Mouse (Mus musculus): ENCODE measurements around the gene Tspyl4. TPM values are rescaled to one million over a fixed set of nuclear protein-coding genes. Genes with fewer than 3 reads are reported as not detected.

The Tspyl4 gene
- total RNA-seq, 4 experiments from 2014 or later: 20.5 to 34.6 (median 26.4) TPM

DNA sequence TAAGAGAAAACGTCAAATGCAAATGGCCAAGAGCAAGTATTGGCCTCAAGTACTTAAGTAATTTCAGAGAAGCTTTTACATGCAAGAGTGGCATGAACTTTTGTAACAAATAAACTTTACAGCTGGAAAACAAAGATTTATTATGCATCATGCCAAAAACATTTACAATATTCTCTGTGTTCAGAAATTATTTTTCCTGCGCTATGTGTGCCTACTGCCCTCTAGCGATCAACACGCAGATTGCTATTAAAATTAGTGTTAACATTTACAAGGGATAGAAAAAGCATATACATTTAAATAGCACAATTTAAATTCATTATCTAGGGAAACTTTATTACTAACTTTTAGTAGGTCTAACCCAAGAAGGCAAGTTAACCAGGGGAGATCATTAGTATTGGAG lies 29.5 kb downstream of the Tspyl4 start:
- no peak for DNase-seq

DNA sequence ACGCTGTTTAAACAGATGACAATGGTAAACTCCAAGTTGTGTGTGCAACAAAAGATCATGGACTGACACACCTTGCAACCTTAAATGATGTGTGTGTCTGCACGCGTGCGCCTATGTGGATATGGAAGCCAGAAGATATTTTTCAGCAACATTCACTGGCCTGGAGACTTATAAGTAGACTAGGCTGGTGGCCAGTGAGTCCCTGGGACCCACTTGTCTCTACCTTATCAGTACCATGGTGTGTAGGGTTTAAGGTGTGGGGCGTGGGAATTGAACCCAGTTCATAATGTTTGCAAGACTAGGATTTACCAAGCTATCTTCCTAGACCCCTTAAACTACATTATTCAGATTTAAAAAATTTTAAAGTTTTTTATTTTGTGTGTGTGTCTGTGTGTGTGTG lies 29.9 kb downstream of the Tspyl4 start:
- no peak for DNase-seq

DNA sequence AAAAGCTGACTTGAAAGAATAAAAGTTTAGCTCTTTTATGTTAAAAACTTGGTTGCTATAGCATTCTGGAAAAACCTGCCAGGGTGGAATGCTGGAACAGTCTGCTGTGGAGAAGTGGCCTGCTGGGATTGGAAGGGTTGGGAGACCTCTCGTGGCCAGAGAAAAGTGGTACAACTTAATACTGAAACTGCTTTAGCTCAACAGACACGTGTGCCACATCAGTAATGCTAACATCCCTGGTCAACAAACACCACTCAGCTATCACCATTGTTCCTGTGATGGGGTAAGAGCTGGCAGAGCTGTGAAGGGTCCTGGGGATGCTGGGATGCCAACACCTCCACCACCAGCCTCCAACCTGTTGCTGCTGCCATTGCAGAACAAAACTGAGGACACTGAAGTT lies 31.1 kb downstream of the Tspyl4 start:
- DNase-seq: peak; percentile 17

DNA sequence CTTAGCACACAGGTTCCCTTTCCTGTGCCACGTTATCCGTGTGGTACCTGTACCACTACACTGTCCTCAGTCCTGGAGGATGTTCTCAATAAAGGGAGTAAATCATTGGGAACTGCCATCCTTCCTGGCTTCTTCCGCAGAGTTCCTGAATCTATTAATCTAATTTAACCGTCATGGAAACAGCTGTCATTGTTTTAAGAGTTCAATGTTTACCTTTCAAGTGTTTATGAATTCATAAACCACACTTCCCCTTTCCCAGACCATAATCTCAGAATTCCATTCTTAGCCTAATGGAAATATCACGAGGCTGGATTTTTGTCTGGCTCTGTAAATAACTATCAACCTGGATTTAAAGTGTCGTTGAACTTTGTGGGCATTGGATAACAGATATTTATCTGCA lies 43.8 kb downstream of the Tspyl4 start:
- DNase-seq: no peak

- DNase-seq: no peak
These were observed 44.6 kb downstream of the Tspyl4 start for GRCm38 (mm10) chr10:34341886-34342285.

Other genes with a start within 250 kb of the Tspyl4 start
- gene Calhm5, start 200.9 kb upstream of the Tspyl4 start, total RNA-seq (2022): under 1 TPM; 0.22 to 0.54 (median 0.28) TPM
- 1 to 10 TPM in 1 of 4 experiments, under 1 TPM in 3; 0.59 to 1.1 (median 0.74) TPM for gene Calhm6, start 169.5 kb upstream of the Tspyl4 start, total RNA-seq (2022)
- 10 to 100 TPM; 11.0 to 15.5 (median 11.8) TPM for gene Dse, start 89.7 kb upstream of the Tspyl4 start, total RNA-seq (2022)
- 10 to 100 TPM; 65.5 to 80.9 (median 76.2) TPM for gene Tspyl1, start 15.3 kb upstream of the Tspyl4 start, total RNA-seq (2022)
- gene Col10a1, start 92.5 kb downstream of the Tspyl4 start, total RNA-seq (2022): not detected
- 10 to 100 TPM; 19.2 to 27.8 (median 22.3) TPM for gene Nt5dc1, start 121.1 kb downstream of the Tspyl4 start, total RNA-seq (2022)
- 10 to 100 TPM in 3 of 4 experiments, 1 to 10 TPM in 1; 8.7 to 18.4 (median 13.8) TPM for gene Frk, start 186.0 kb downstream of the Tspyl4 start, total RNA-seq (2022)